Mouse (Mus musculus) right cerebral cortex, postnatal 14 days (tissue): ENCODE results near the gene Vps37c.

Experiments
- DNase-seq: peaks from one replicate; pipeline ENCODE4 v3.0.0; 2022

Vps37c gene

DNA sequence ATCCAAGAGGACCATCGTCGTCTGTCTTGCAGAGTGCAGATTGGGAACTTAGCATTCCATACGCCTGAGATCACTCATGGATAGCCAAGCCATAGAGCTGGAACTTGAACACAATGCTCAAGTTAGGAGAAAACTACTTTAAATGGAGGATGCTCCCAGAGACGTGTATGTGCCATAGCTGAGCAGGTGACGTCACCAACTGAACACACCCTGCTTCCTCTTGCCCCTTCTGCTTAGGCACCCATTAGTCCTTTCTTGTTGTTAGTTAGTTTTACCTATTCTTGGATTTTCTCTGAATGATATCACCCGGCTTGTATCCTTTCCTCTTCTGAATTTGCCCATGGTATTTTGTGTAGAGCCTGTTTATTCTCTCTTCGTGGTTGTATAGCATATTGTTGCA is 58.6 kb downstream of the Vps37c start:
- no peak for DNase-seq

DNA sequence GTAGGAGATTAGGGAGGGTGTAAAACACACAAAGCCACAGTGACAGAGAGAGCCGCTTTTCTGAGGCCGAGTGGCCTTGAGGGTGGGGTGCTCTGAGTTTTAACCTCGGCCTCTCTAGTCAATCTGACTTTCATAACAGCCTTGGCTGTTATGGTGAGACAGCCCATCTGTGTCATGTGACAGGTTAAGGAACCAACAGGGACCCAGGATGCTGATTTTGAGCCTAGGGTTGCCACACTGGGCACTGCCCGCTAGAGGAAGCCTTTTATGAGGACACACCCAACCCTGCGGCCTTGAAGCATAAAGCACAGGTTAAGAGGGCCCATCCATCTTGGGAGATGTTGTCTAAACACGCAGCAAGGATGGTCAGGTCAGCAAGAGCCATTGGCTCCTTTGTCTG is 59.2 kb downstream of the Vps37c start:
- DNase-seq, result no peak

DNA sequence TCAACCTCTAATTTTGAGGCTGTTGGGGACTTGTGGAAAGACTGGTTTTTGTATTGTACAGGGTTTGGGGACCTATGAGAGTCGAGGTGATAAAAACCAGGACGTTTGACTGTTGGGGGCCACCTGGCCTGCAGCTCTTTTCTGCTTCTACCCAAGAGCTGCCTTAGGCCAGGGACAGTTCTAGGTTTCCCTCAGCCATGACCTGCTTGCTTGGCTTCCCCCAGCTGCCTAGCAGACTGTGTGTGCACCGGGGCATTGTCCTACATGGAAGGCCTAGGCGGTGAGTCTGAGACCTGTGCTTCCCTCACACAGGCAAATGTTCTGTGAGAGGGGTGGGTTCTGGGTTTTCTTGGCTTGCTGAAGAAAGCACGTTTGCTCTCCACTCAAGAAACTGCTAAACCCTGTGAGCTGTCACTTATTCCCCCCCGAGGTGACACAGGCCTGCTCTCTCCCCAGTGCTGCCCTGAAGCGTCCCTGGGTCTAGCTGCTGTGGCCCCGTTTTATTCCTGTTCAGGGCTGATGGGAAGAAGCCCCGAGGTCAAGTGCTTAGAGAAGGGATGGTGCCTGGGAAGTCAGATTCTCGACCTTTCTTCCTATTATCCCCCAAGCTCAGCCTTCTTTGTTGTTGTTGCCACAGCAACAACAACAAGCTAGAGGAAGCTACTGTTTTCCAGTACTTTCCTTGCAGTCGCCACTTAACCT is 60.0 kb downstream of the Vps37c start:
- no peak for DNase-seq

DNA sequence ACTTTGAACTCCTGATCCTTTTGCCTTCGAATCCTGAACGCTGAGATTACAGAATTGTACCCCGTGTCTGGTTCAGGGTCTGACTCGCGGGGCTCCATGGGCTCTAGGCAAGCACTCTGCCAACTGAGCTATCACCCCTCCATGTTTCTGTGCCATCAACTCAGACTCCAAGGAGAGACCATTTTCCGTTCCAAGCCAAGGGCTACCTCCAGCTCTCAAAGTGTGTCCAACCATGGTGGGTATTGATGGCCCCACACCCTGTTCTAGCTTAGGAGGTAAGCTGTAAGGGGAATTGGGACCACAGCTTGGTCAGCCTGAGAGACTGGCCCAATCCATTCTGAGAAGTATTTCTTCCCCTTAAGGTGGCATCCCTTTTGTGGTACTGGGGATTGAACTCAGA is 60.8 kb downstream of the Vps37c start:
- DNase-seq, result no peak

DNA sequence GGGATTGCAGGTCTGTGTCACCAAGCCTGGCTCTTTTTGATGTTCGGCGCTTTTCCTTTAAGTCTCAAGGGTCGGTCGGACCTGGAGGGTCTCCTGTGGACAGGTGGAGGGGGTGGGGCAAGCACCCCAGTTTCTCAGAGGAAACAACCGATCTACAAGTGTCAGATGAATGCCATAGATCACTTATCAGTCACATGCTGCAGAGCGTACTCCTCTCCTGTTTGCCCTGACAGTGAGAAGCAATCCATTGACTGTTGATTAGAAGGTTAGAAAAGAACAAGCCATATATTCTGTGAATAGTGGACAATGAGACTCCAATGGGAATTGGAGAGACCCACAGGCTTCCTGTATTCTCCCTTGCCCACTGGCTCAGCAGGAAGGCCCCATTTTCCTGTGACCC is 61.6 kb downstream of the Vps37c start:
- DNase-seq, result no peak

DNA sequence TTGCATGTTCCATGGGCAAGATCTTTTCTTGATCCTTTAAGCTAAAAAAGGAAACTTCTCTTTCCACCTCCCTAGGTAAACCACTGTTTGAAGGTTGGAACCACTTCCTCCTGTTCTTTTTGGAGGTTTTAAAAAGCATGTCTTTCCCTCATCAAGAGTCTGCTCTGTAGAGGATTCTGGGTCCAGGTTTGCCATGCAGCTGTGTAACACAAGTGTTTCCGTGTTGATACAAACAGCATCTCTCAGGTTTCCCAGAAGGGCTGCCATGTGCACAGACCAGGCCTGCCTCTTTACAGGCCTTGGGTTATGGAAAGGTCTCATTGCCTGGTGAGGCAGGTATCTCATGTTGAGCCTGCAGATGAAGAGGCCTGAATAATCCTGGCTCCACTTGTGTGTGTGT is 63.1 kb downstream of the Vps37c start:
- DNase-seq, result no peak

DNA sequence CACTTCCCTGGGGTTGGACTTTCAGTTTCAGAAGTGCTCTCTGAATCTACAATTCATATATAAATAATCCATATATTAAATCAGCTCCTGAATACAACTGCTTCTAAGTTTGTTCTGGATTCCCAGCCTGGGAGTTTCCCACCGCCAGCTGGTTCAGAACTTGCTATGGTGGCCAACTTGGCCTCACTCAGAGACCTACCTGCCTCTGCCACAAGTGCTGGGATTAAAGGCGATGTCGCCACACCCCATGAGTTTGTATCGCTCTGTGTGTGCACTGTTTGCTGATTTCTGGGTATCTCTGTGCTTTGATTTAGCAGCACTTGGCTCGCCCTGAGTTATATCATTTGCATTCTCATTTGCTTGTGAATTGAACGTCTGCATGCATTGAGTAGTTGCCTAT is 63.6 kb downstream of the Vps37c start:
- no peak for DNase-seq

DNA sequence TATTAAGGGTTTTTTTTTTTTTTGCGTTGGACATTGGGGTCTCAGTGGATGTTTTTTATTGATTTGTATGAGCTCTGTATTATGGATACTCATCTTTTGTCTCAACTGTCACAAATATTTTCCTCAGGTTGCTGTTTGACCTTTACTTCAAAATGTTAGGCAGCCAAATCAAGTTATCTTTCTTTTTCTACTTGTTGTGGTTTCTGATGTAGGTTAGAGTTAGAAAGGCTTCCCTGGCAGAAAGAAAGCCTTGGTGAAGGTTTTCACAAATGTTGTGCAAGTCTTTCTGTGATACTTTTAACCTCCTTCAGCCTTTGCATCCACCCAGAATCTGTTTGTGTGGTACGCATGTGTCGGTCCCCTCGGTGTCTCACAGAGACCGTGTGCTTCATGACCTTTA is 64.1 kb downstream of the Vps37c start:
- no peak for DNase-seq

DNA sequence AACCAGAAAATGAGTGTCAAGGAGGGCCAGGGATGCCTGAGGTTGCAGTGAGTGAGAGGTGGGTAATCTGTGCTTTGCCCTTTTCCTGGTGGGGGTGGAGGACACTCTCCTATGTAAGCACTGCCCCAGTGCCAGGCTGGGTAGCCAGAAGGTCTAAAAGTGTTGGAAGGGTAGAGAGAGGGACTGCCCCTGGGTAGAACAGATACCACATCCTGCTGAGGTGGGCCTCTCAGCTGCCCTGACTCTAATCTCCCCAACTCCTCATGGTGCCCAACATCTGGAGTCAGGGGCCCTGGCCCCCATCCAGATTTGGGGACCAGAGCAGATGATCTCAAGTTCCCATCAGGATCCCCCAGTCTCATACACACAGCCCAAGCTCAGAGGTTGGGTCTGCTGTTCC is 68.6 kb downstream of the Vps37c start:
- DNase-seq, result no peak

DNA sequence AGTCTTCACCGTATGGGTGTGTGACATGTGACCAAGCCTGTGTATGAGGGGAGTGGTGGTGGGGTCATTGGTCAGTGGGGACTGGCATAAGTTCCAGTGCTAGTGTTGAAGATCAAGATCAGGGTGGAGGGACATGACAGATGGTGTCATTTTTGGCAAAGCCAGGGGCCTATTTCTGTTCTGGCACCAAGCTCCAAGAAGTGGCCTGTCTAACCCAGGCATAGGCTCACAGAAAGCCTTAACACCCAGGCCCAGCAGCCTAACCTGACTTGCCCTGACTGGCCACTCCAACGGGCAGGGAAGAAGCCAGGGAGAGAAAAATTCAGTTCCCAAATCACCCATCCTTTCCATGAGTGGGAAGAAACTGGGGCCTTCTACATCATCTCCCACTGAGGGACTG is 69.0 kb downstream of the Vps37c start:
- no peak for DNase-seq

DNA sequence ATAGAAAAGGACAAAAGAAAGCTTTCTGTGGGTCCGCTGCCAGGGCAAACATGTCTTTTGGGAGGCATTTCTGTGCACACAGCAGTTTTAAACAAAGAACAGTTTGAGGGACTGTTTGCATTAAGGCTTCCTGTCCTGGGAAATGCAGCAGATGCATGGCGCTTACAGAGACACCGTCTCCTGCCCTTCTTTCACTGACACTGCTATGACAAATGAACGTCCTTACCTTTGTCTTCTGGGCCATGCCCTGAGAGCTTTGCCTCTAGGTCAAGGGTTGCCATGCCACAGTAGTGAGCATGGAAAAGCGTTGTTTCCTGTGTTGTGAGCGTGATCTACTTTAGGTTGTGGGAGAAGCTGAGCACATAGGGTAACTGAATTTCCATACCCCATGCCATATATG is 70.2 kb downstream of the Vps37c start:
- no peak for DNase-seq

DNA sequence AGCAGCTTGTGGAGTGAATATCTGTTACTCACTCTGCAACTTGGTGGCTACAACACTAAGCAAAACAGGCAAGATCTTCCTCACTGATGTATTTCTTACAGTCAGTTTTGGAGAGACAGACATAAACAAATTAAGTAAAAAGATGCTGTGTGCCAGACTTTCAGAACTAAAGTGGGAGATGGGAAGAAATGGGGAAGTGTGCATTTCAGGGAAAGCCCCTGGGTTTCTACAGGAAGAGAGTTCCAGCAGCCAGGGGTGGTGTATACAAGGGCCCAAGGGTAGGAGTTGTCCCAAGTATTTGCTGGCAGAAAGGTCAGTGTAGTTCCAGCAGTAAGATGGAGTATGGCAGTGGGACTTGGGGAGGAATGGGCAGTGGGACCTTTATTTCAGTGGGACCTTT is 71.0 kb downstream of the Vps37c start:
- no peak for DNase-seq

DNA sequence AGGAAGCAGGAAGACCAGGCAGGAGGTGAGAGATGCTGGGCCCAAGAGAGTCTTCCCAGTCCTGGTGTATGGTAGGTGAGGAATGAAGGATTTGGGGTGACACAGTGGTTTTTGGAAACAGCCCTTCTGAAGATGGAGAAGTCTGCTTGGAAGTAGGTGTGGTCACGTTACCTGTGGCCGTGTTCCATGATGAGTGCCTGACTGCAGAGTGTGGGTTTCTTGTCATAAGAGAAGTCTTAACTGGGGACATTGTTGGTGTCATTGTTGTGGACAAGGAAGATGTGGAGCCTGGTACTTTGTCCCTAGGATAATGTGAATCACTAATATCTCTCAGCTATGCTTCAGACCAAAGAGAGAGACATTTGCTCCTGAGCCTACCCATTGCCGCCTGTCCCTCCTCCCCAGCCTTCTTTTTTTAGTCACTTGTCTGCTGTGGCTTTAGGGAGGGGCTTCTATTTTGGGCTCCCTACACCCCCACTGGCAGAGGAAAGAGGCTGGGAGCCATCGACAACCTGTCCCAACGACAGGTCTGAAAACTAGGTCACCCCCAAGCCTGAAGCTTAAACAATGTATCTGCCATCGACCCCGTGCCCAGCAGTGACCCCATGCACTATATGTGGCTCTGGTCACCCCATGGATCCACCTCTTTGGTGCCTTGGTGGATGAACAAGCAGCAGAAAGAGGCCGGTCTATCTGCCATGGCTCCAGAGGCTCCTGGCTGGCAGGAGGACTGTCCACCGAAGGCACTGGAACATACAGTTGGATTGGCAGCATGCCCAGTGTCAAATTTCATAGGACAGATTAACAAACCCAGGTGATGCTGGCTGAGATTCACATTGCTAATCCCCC is 71.7 kb downstream of the Vps37c start:
- DNase-seq, result no peak

DNA sequence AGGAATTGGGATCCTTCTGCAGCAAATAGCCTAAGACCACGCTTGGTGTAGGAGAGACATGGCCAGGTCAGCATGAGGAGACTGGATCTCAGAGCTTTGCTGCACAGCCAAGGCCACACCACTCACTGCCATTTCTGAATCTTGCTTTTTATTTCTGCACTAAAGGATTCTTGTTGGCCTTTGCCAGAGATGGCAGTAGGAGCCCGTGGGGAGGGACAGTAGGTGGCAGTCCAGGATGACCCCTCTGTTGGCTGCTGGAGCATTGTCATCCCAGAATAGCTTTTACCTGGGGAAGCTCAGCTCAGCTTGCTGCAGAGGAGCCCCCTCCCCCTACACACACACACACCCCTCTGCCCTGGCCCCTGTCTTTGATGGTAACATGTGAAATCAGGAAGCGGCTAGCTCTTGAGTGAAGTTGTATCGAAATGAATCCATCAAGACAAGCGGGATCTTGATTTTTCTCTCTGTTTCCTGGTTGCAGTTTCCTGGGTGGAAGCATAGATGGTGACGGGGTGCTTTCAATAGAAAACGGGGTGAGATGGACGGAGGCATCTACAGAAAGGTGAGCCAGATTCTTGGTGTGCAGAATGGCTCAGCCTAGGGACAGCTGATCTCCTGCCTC is 73.4 kb downstream of the Vps37c start:
- no peak for DNase-seq

DNA sequence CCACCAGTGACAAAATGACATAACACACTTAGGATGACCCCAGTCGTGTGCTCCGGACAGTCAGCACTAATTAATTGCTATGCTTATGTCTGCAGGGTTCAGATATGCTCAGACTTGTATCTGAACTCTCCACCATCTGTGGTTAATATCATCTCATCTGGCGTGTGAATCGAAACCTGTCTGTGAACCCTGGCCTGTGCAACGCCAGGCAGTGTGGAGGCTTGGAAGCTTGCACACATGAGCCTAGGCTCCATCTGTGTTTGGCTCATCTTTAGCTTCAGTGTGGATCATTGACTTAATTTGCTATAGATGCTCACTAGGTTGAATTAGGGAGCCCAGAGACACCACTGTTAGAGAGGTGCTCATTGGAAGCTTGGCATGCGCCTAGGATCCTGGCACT is 73.9 kb downstream of the Vps37c start:
- DNase-seq, result no peak

DNA sequence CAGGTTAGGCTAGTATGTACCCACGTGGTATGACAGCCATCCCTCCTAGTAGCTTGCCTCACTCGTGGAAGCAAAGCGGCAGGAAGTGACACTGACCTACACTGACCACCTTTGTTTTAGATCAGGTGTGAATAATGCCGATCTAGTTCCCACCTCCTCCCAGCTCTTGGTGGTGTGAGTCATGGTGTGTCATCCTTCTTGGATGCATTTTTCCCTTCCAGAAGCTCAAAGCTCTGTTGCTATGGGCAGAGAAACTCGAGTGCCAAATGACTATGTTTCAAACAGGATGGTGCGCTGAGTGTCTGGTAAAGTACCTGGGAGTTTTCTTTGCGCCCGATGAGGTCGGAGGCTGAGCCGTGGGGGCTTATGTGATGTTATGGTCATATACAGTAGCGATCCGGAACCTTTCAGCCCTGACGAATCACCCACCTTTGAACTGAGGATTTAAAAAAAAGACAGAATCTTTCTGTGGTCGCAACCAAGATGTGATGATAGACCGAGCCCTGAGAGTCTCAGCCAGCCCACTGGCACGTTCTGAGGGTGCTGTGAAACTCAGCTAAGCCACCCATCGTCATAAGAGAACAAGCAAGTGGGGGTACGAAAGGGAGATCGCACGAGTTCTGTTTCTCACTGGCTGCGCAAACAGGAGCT is 75.0 kb downstream of the Vps37c start:
- no peak for DNase-seq
